Mouse (Mus musculus) hindbrain, embryonic 16.5 days (tissue): ENCODE measurements at regions not wholly inside any gene's neighbourhood (a gene's known extent, or its start where the extent isn't known, plus 50 kb on each side); places are given as distances from the start of the nearest gene placed in this dataset.

Experiments
- ATAC-seq: fragments of 200-750 bp; cut with Nextera tagmentation; 2 replicates; pipeline ENCODE4 v1.8.0; 2017; ENCODE audit warnings: moderate TSS enrichment, moderate library complexity
- H3K27ac ChIP-seq: fragments of 300-500 bp; sonication (generic); 2 replicates; pipeline ENCODE4 v1.5.1; 2014; ENCODE audit warnings: low read depth, mild to moderate bottlenecking, control low read depth, low read length, moderate library complexity
- H3K27me3 ChIP-seq: fragments of 300-500 bp; sonication (generic); replicated peaks from 2 replicates; pipeline ENCODE4 v1.6.1; 2014; ENCODE audit warnings: low read length; ENCODE audit not compliant: control insufficient read depth, insufficient read depth
- H3K36me3 ChIP-seq: fragments of 300-500 bp; sonication (generic); 2 replicates; pipeline ENCODE4 v1.6.1; 2014; ENCODE audit warnings: mild to moderate bottlenecking, low read length, moderate library complexity, mixed read lengths; ENCODE audit not compliant: control insufficient read depth, insufficient read depth
- H3K4me1 ChIP-seq: fragments of 300-500 bp; sonication (generic); 2 replicates; pipeline ENCODE4 v1.6.1; 2014; ENCODE audit warnings: low read depth, low read length; ENCODE audit not compliant: control insufficient read depth, insufficient read depth
- H3K4me2 ChIP-seq: fragments of 300-500 bp; sonication (generic); 2 replicates; pipeline ENCODE4 v1.6.1; 2014; ENCODE audit warnings: mild to moderate bottlenecking, low read length, control low read depth, moderate library complexity
- H3K4me3 ChIP-seq: fragments of 300-500 bp; sonication (generic); 2 replicates; pipeline ENCODE4 v1.5.1; 2014; ENCODE audit warnings: mild to moderate bottlenecking, low read length, control low read depth, moderate library complexity
- H3K9ac ChIP-seq: fragments of 300-500 bp; sonication (generic); 2 replicates; pipeline ENCODE4 v1.6.1; 2014; ENCODE audit warnings: low read depth, mild to moderate bottlenecking, control low read depth, low read length, moderate library complexity
- H3K9me3 ChIP-seq: fragments of 300-500 bp; sonication (generic); 2 replicates; pipeline ENCODE4 v1.6.1; 2014; ENCODE audit warnings: mild to moderate bottlenecking, low read length, moderate library complexity; ENCODE audit not compliant: control insufficient read depth
- WGBS: fragments of 180-500 bp; shearing (Covaris S2); extraction: QIAGEN DNeasy Blood & Tissue Kit; methylation state at CpG from one replicate; pipeline ENCODE4 v1.1.7; 2014; 5-methylcytosine and 5-hydroxymethylcytosine counted together

- no peak overlapping the region for H3K4me3 ChIP-seq
- no peak for ATAC-seq
These were observed 59.9 kb upstream of the Tfec start for GRCm38 (mm10) chr6:16958102-16958501.

GRCm38 (mm10) chr6:16956771-16957435, 58.7 kb upstream of the Tfec start:
- H3K4me1 ChIP-seq, result no peaks in the 10 kb centered on the region
- 49% methylated on average over 6 of the region's 6 CpGs for WGBS
- no peak overlapping the region for H3K9ac ChIP-seq
- H3K36me3 ChIP-seq, result no peaks in the 10 kb centered on the region
- no peak overlapping the region for H3K27ac ChIP-seq
- no peak overlapping the region for H3K4me2 ChIP-seq
- H3K27me3 ChIP-seq, result no peaks in the 10 kb centered on the region
- ATAC-seq, result peak; percentile 91
- no peak overlapping the region for H3K4me3 ChIP-seq
- H3K9me3 ChIP-seq, result no peaks in the 10 kb centered on the region; the same call in 1 of the 2 replicates

More at GRCm38 (mm10) chr6:16958102-16958501, 59.9 kb upstream of the Tfec start:
- Histone ChIP-seq H3K4me1 (no peaks in the 10 kb centered on the region), H3K27ac (no peak overlapping the region), H3K27me3 (no peaks in the 10 kb centered on the region), H3K4me2 (no peak overlapping the region), H3K9ac (no peak overlapping the region), H3K36me3 (no peaks in the 10 kb centered on the region), H3K9me3 (no peaks in the 10 kb centered on the region)
- WGBS, result 75% methylated on average over 3 of the region's 3 CpGs
